Mouse (Mus musculus) left cerebral cortex, postnatal 4 days (tissue): ENCODE results near the gene Parvg. TPM values are rescaled to one million over a fixed set of nuclear protein-coding genes. Genes with fewer than 3 reads are reported as not detected.
"Not testable (repeated sequence)": the region's sequence is repeated elsewhere in the genome, so short reads cannot be mapped to it uniquely, and the experiment has no call there.

Experiments
- DNase-seq: peaks from one replicate; pipeline ENCODE4 v3.0.0-alpha.2; 2022
- intact Hi-C: fragments of 180-260 bp; cut with DNase I; formaldehyde crosslinking; loops from one replicate; pipeline ENCODE4 v1.15.1; 2025
- total RNA-seq, 2 experiments: library from RNA; stranded (reverse); gene quantifications; 2 replicates each; pipeline ENCODE4 v1.2.3; 2021

Gene Parvg
- total RNA-seq: 1 to 10 TPM; 2.1 to 2.7 TPM

GRCm38 (mm10) chr15:84323966-84324869 is at the start of gene Parvg:
Parvg (plus strand) TSS chr15:84324026.
- DNase-seq: no peak
- intact Hi-C loops: no loop called here

- DNase-seq: no peak
- intact Hi-C loops: no loop called here
These were observed 47.8 kb upstream of the Parvg start for GRCm38 (mm10) chr15:84276066-84276465.

- intact Hi-C loops: no loop called here
- DNase-seq: no peak
These were observed 45.7 kb upstream of the Parvg start for GRCm38 (mm10) chr15:84278091-84278490.

- intact Hi-C loops: no loop called here
- no peak for DNase-seq
These were observed 45.2 kb upstream of the Parvg start for GRCm38 (mm10) chr15:84278656-84279055.

GRCm38 (mm10) chr15:84280309-84280708 is 43.5 kb upstream of the Parvg start:
- DNase-seq: no peak
- intact Hi-C loops: no loop called here

- no peak for DNase-seq
- intact Hi-C loops: no loop called here
These were observed 43.0 kb upstream of the Parvg start for GRCm38 (mm10) chr15:84280712-84281347.

GRCm38 (mm10) chr15:84282206-84283085 is 41.4 kb upstream of the Parvg start:
- intact Hi-C loops: no loop called here
- peak; percentile 53 for DNase-seq

- intact Hi-C loops: no loop called here
These were observed 39.8 kb upstream of the Parvg start for GRCm38 (mm10) chr15:84284059-84284458.

GRCm38 (mm10) chr15:84285453-84285852 is 38.4 kb upstream of the Parvg start:
- intact Hi-C loops: no loop called here
- peak; percentile 62 for DNase-seq

More at GRCm38 (mm10) chr15:84284059-84284458, 39.8 kb upstream of the Parvg start:
- peak; percentile 41 for DNase-seq

GRCm38 (mm10) chr15:84288953-84289352 is 34.9 kb upstream of the Parvg start:
- DNase-seq, intact Hi-C loops: not testable (repeated sequence)

- DNase-seq: no peak
These were observed 32.7 kb upstream of the Parvg start for GRCm38 (mm10) chr15:84291097-84291496.

GRCm38 (mm10) chr15:84293590-84293989 is 30.2 kb upstream of the Parvg start:
- intact Hi-C loops: no loop called here
- no peak for DNase-seq

More at GRCm38 (mm10) chr15:84291097-84291496, 32.7 kb upstream of the Parvg start:
- intact Hi-C loops: no loop called here

- intact Hi-C loops: no loop called here
These were observed 29.4 kb upstream of the Parvg start for GRCm38 (mm10) chr15:84294391-84294790.

GRCm38 (mm10) chr15:84295225-84295624 is 28.6 kb upstream of the Parvg start:
- DNase-seq: no peak
- intact Hi-C loops: no loop called here

More at GRCm38 (mm10) chr15:84294391-84294790, 29.4 kb upstream of the Parvg start:
- no peak for DNase-seq

- DNase-seq: no peak
- intact Hi-C loops: no loop called here
These were observed 26.4 kb upstream of the Parvg start for GRCm38 (mm10) chr15:84297454-84297853.

- peak; percentile 53 for DNase-seq
- intact Hi-C loops: no loop called here
These were observed 24.9 kb upstream of the Parvg start for GRCm38 (mm10) chr15:84298804-84299370.

- intact Hi-C loops: no loop called here
- DNase-seq: peak; percentile 44
These were observed 24.0 kb upstream of the Parvg start for GRCm38 (mm10) chr15:84299662-84300333.

- DNase-seq: no peak
- intact Hi-C loops: no loop called here
These were observed 23.2 kb upstream of the Parvg start for GRCm38 (mm10) chr15:84300591-84300990.

- intact Hi-C loops: no loop called here
- peak; percentile 66 for DNase-seq
These were observed 22.8 kb upstream of the Parvg start for GRCm38 (mm10) chr15:84301026-84301425.
